Mouse (Mus musculus) thymus, adult 2 months (tissue): Measurements from ENCODE around the gene Caln1.

Source experiments
- CTCF ChIP-seq: fragments of 200-500 bp; IDR thresholded peaks from 2 replicates; pipeline ENCODE4 v1.5.1; 2012; ENCODE audit warnings: mild to moderate bottlenecking, control low read depth, low read length, moderate library complexity, borderline replicate concordance; ENCODE audit not compliant: control insufficient read depth, poor library complexity, insufficient read depth; ENCODE audit errors: extremely low read depth
- POLR2A ChIP-seq: fragments of 200-500 bp; IDR thresholded peaks from 2 replicates; pipeline ENCODE4 v1.6.1; 2012; ENCODE audit warnings: mild to moderate bottlenecking, low read length, control low read depth, moderate library complexity; ENCODE audit not compliant: control insufficient read depth, poor library complexity, insufficient read depth; ENCODE audit errors: extremely low read depth

DNA sequence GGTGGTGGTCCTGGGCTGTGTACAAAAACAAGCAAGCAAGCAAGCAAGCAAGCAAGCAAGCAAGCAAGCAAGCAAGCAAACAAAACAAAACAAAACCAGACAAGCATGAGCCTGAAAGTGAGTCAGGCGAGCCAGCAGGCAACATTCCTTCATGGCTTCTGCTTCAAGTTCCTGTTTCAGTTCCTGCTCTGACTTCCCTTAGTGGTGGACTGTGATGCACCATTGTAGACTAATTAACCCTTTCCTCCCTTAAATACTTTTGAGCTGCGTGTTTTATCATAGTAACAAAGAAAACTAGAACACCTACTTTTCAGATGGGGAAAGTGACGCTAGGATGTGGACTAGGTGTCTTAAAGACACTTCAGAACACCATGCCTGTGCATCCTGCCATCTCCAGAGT, 244.4 kb downstream of the Caln1 start:
- TF ChIP-seq POLR2A (no peak), CTCF (no peak)
